ENCODE assay signal across 20 mouse cellular contexts in the genomic region with DNA sequence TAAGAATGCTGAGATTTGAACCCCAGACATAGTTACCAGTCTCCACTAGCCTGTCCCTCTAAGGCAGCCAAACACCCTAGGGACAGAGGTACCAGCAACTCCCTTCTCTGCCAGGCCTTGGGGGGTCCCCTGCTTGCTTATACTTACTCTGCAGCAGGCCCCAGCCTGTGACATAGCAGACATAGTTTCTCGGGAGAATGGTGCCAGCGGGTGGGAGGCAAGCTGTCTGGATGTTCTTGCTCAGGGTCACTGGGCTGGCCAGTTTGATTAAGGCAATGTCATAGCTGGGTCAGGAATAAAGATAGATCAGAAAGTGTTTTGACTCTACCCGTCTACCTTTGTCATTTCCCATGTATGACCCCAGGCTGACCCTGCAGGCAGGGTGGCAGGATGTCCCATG. TPM values are rescaled to one million over a fixed set of nuclear protein-coding genes. Genes with fewer than 3 reads are reported as not detected.
"Had no signal": no experiment of that assay in that cellular context is flagged by ENCODE, and none has a peak within 500 bp of the region (broad histone marks: within the 10 kb centered on the region; RNA-seq: fewer than 3 reads in every experiment).

No protein-coding gene starts in this region.

- H3K9me3 ChIP-seq: intestine, embryonic 15.5 days; limb, embryonic 12.5 days; liver, embryonic 13.5 days; lung, embryonic 15.5 days; megakaryocyte, embryonic 14.5 days; midbrain, embryonic 12.5 days had no signal

- H3K9ac ChIP-seq: intestine, embryonic 15.5 days; limb, embryonic 12.5 days; liver, embryonic 13.5 days; liver, postnatal 0 days; lung, embryonic 15.5 days; midbrain, embryonic 12.5 days had no signal

- H3K4me3 ChIP-seq: intestine, embryonic 15.5 days; layer of hippocampus, adult 2 months; limb, embryonic 12.5 days; liver, embryonic 13.5 days; lung, embryonic 15.5 days; megakaryocyte, embryonic 14.5 days; midbrain, embryonic 12.5 days had no signal

- H3K4me1 ChIP-seq: lung, embryonic 15.5 days had no signal

- DNase-seq: kidney, adult 18-20 months; kidney, postnatal 10 days; kidney, postnatal 4 days; liver; liver, embryonic 13.5 days; liver, postnatal 0 days; lung, postnatal 14 days; right cerebral cortex, postnatal 25 days; thymus, adult 2 months; thymus, postnatal 25 days had no signal

- H3K27me3 ChIP-seq: intestine, embryonic 15.5 days; limb, embryonic 12.5 days; liver, embryonic 13.5 days; lung, embryonic 15.5 days; midbrain, embryonic 12.5 days had no signal

- H3K27ac ChIP-seq: intestine, embryonic 15.5 days; layer of hippocampus, adult 2 months; limb, embryonic 12.5 days; liver, embryonic 13.5 days; lung, embryonic 15.5 days; macrophage; midbrain, embryonic 12.5 days had no signal

- H3K36me3 ChIP-seq: intestine, embryonic 15.5 days; liver, embryonic 13.5 days; lung, embryonic 15.5 days; midbrain, embryonic 12.5 days had no signal

- ATAC-seq: intestine, embryonic 15.5 days; liver, postnatal 0 days had no signal

- H3K4me2 ChIP-seq: intestine, embryonic 15.5 days; limb, embryonic 12.5 days; liver, embryonic 13.5 days; lung, embryonic 15.5 days; midbrain, embryonic 12.5 days had no signal

RNA-seq across cellular contexts. Expression of gene Cela2a, which starts 4.8 kb away (rescaled TPM):
- polyA plus RNA-seq: kidney, embryonic 14.5 days; limb, embryonic 12.5 days; lung, embryonic 15.5 days; macrophage; midbrain, embryonic 12.5 days; midbrain, postnatal 0 days; neural tube, embryonic 14.5 days had no signal

RNA-seq across cellular contexts. Expression of gene Ctrc, which starts 25.0 kb away (rescaled TPM):
- polyA plus RNA-seq: kidney, embryonic 14.5 days; limb, embryonic 12.5 days; liver, embryonic 13.5 days; liver, postnatal 0 days; lung, embryonic 15.5 days; macrophage; midbrain, embryonic 12.5 days; midbrain, postnatal 0 days; neural tube, embryonic 14.5 days had no signal
